Mouse (Mus musculus) midbrain, embryonic 13.5 days (tissue): ENCODE measurements around the gene Kif4. TPM values are rescaled to one million over a fixed set of nuclear protein-coding genes. Genes with fewer than 3 reads are reported as not detected.

ENCODE experiments used
- ATAC-seq: fragments of 200-750 bp; cut with Nextera tagmentation; 2 replicates; pipeline ENCODE4 v1.8.0; 2017; ENCODE audit warnings: mild to moderate bottlenecking, moderate TSS enrichment, moderate library complexity
- H3K27ac ChIP-seq: fragments of 300-500 bp; sonication (generic); 2 replicates; pipeline ENCODE4 v1.5.1; 2015; ENCODE audit warnings: inconsistent platforms, mild to moderate bottlenecking, moderate library complexity
- H3K27me3 ChIP-seq: fragments of 300-500 bp; sonication (generic); 2 replicates; pipeline ENCODE4 v1.6.1; 2015; ENCODE audit warnings: mild to moderate bottlenecking, inconsistent platforms
- H3K36me3 ChIP-seq: fragments of 300-500 bp; sonication (generic); 2 replicates; pipeline ENCODE4 v1.6.1; 2015; ENCODE audit warnings: mild to moderate bottlenecking, inconsistent platforms
- H3K4me1 ChIP-seq: fragments of 300-500 bp; sonication (generic); replicated peaks from 2 replicates; pipeline ENCODE4 v1.6.1; 2015; ENCODE audit warnings: inconsistent platforms
- H3K4me2 ChIP-seq: fragments of 300-500 bp; sonication (generic); replicated peaks from 2 replicates; pipeline ENCODE4 v1.6.1; 2015; ENCODE audit warnings: moderate library complexity, mild to moderate bottlenecking, inconsistent platforms
- H3K4me3 ChIP-seq: fragments of 300-500 bp; sonication (generic); replicated peaks from 2 replicates; pipeline ENCODE4 v1.5.1; 2015; ENCODE audit warnings: mild to moderate bottlenecking, inconsistent platforms
- H3K9ac ChIP-seq: fragments of 300-500 bp; sonication (generic); replicated peaks from 2 replicates; pipeline ENCODE4 v1.6.1; 2015; ENCODE audit warnings: mild to moderate bottlenecking, inconsistent platforms
- H3K9me3 ChIP-seq: fragments of 300-500 bp; sonication (generic); 2 replicates; pipeline ENCODE4 v1.6.1; 2016; ENCODE audit warnings: mild to moderate bottlenecking, inconsistent platforms
- WGBS: fragments of 180-500 bp; shearing (Covaris S2); methylation state at CpG from one replicate; pipeline ENCODE4 v1.1.7; 2015; 5-methylcytosine and 5-hydroxymethylcytosine counted together
- polyA plus RNA-seq: library from polyadenylated mRNA; unstranded; fragments of >200 nt; fragmentation: Nextera tagmentation; extraction: Ambion mirVana; gene quantifications from 2 replicates; pipeline ENCODE4 v1.2.1, GENCODE M21; 2015

The Kif4 gene
- 13.2 and 14.0 TPM in 2 replicates for polyA plus RNA-seq

GRCm38 (mm10) chrX:100625546-100625801, at the start of gene Kif4:
Kif4 (plus strand) TSS chrX:100625737.
- Histone ChIP-seq H3K9me3 (no peaks in the 10 kb centered on the region), H3K4me3 (peak within 1 kb of the TSS; percentile 54), H3K27me3 (no peaks in the 10 kb centered on the region), H3K36me3 (peaks cover 16% of the 10 kb centered on the region), H3K27ac (no peak within 1 kb of the TSS), H3K4me2 (peak within 1 kb of the TSS; percentile 70), H3K9ac (peak within 1 kb of the TSS; percentile 58), H3K4me1 (peaks cover 12% of the 10 kb centered on the region)
- 19% methylated on average over 3 of the region's 3 CpGs for WGBS
- no peak for ATAC-seq

- Histone ChIP-seq H3K36me3 (no peaks in the 10 kb centered on the region), H3K9me3 (no peaks in the 10 kb centered on the region), H3K27me3 (peaks cover 8% of the 10 kb centered on the region; the same call in 1 of the 2 replicates), H3K9ac (no peak within 1 kb of the TSS), H3K4me1 (no peaks in the 10 kb centered on the region), H3K4me3 (no peak within 1 kb of the TSS), H3K27ac (no peak within 1 kb of the TSS), H3K4me2 (no peak within 1 kb of the TSS)
- no peak for ATAC-seq
- 67% methylated on average over 4 of the region's 4 CpGs for WGBS
Observed at GRCm38 (mm10) chrX:100594791-100595190, 30.7 kb upstream of the Kif4 start, which contains the start of gene P2ry4. P2ry4 (minus strand) TSS chrX:100594869.

- no peak overlapping the region for H3K27ac ChIP-seq
- ATAC-seq, result no peak
- H3K4me2 ChIP-seq, result no peak overlapping the region
- H3K27me3 ChIP-seq, result peaks cover 6% of the 10 kb centered on the region; the same call in 1 of the 2 replicates
- no peaks in the 10 kb centered on the region for H3K9me3 ChIP-seq
- H3K4me1 ChIP-seq, result no peaks in the 10 kb centered on the region
- H3K9ac ChIP-seq, result no peak overlapping the region
- no peak overlapping the region for H3K4me3 ChIP-seq
- WGBS, result 31% methylated on average over 5 of the region's 5 CpGs
- no peaks in the 10 kb centered on the region for H3K36me3 ChIP-seq
Observed at GRCm38 (mm10) chrX:100597439-100597838, 28.1 kb upstream of the Kif4 start.

GRCm38 (mm10) chrX:100599755-100600154, 25.8 kb upstream of the Kif4 start:
- Histone ChIP-seq H3K4me2 (no peak overlapping the region), H3K9ac (no peak overlapping the region), H3K36me3 (no peaks in the 10 kb centered on the region), H3K9me3 (no peaks in the 10 kb centered on the region), H3K4me3 (no peak overlapping the region), H3K27ac (no peak overlapping the region), H3K27me3 (no peaks in the 10 kb centered on the region; the same call in 1 of the 2 replicates), H3K4me1 (no peaks in the 10 kb centered on the region)
- 76% methylated on average over 4 of the region's 4 CpGs for WGBS
- ATAC-seq, result no peak

- H3K36me3 ChIP-seq, result no peaks in the 10 kb centered on the region
Observed at GRCm38 (mm10) chrX:100605314-100605713, 20.2 kb upstream of the Kif4 start, which contains the start of gene Arr3. Arr3 (plus strand) TSS chrX:100605497.

GRCm38 (mm10) chrX:100618488-100618887, 7.0 kb upstream of the Kif4 start:
- Histone ChIP-seq H3K4me1 (no peaks in the 10 kb centered on the region), H3K4me2 (no peak overlapping the region), H3K9ac (no peak overlapping the region), H3K9me3 (no peaks in the 10 kb centered on the region), H3K4me3 (no peak overlapping the region), H3K36me3 (peaks cover 13% of the 10 kb centered on the region), H3K27ac (no peak overlapping the region), H3K27me3 (no peaks in the 10 kb centered on the region; the same call in 1 of the 2 replicates)
- no peak for ATAC-seq
- 80% methylated on average over 3 of the region's 3 CpGs for WGBS

More at GRCm38 (mm10) chrX:100605314-100605713, 20.2 kb upstream of the Kif4 start, which contains the start of gene Arr3:
- ATAC-seq, result no peak
- Histone ChIP-seq H3K4me2 (no peak within 1 kb of the TSS), H3K4me3 (no peak within 1 kb of the TSS), H3K9me3 (no peaks in the 10 kb centered on the region), H3K4me1 (no peaks in the 10 kb centered on the region), H3K27ac (no peak within 1 kb of the TSS), H3K9ac (no peak within 1 kb of the TSS), H3K27me3 (no peaks in the 10 kb centered on the region; the same call in 1 of the 2 replicates)
- 48% methylated on average over 1 of the region's 1 CpGs for WGBS

GRCm38 (mm10) chrX:100621366-100621765, 4.2 kb upstream of the Kif4 start:
- no peak overlapping the region for H3K27ac ChIP-seq
- WGBS, result 67% methylated on average over 2 of the region's 2 CpGs

GRCm38 (mm10) chrX:100624242-100624641, 1.3 kb upstream of the Kif4 start:
- H3K9me3 ChIP-seq, result no peaks in the 10 kb centered on the region
- 87% methylated on average over 4 of the region's 4 CpGs for WGBS
- no peak overlapping the region for H3K4me3 ChIP-seq
- peaks cover 16% of the 10 kb centered on the region for H3K36me3 ChIP-seq
- H3K4me1 ChIP-seq, result peaks cover 12% of the 10 kb centered on the region
- H3K4me2 ChIP-seq, result no peak overlapping the region
- no peak overlapping the region for H3K9ac ChIP-seq
- H3K27ac ChIP-seq, result no peak overlapping the region
- no peak for ATAC-seq
- H3K27me3 ChIP-seq, result no peaks in the 10 kb centered on the region; the same call in 1 of the 2 replicates

More at GRCm38 (mm10) chrX:100621366-100621765, 4.2 kb upstream of the Kif4 start:
- ATAC-seq, result no peak
- Histone ChIP-seq H3K4me3 (no peak overlapping the region), H3K4me1 (peaks cover 9% of the 10 kb centered on the region), H3K36me3 (peaks cover 16% of the 10 kb centered on the region), H3K9ac (no peak overlapping the region), H3K4me2 (no peak overlapping the region), H3K27me3 (no peaks in the 10 kb centered on the region; the same call in 1 of the 2 replicates), H3K9me3 (no peaks in the 10 kb centered on the region)

GRCm38 (mm10) chrX:100625146-100625545, 391 bp upstream of the Kif4 start:
- ATAC-seq, result no peak
- Histone ChIP-seq H3K27me3 (no peaks in the 10 kb centered on the region), H3K9ac (peak overlapping the region; percentile 58), H3K27ac (no peak overlapping the region), H3K9me3 (no peaks in the 10 kb centered on the region), H3K36me3 (peaks cover 16% of the 10 kb centered on the region), H3K4me3 (peak overlapping the region; percentile 54), H3K4me2 (peak overlapping the region; percentile 70), H3K4me1 (peaks cover 12% of the 10 kb centered on the region)
- WGBS, result 47% methylated on average over 7 of the region's 7 CpGs

- Histone ChIP-seq H3K27ac (no peak within 1 kb of the TSS), H3K4me1 (peaks cover 12% of the 10 kb centered on the region), H3K9ac (peak within 1 kb of the TSS; percentile 58), H3K27me3 (no peaks in the 10 kb centered on the region), H3K9me3 (no peaks in the 10 kb centered on the region), H3K4me2 (peak within 1 kb of the TSS; percentile 70), H3K4me3 (peak within 1 kb of the TSS; percentile 54), H3K36me3 (peaks cover 16% of the 10 kb centered on the region)
- peak; percentile 100 for ATAC-seq
- WGBS, result 20% methylated on average over 62 of the region's 62 CpGs
Observed at GRCm38 (mm10) chrX:100625802-100626793, 561 bp downstream of the Kif4 start, which contains the start of gene Pdzd11. Pdzd11 (minus strand) TSS chrX:100626568.

- Histone ChIP-seq H3K9ac (no peak overlapping the region), H3K4me2 (no peak overlapping the region), H3K9me3 (no peaks in the 10 kb centered on the region), H3K27ac (no peak overlapping the region), H3K27me3 (no peaks in the 10 kb centered on the region), H3K4me3 (no peak overlapping the region), H3K36me3 (no peaks in the 10 kb centered on the region), H3K4me1 (peaks cover 12% of the 10 kb centered on the region)
- ATAC-seq, result no peak
- WGBS, result 76% methylated on average over 2 of the region's 2 CpGs
Observed at GRCm38 (mm10) chrX:100629076-100629475, 3.5 kb downstream of the Kif4 start.

- Histone ChIP-seq H3K4me3 (no peak overlapping the region), H3K4me2 (no peak overlapping the region), H3K27me3 (0 out of 2 replicates have a peak, but pooled peaks cover 3% of the 10 kb centered on the region), H3K9me3 (no peaks in the 10 kb centered on the region), H3K36me3 (0 out of 2 replicates have a peak, but pooled peaks cover 3% of the 10 kb centered on the region), H3K4me1 (no peaks in the 10 kb centered on the region), H3K27ac (no peak overlapping the region), H3K9ac (no peak overlapping the region)
- WGBS, result 91% methylated on average over 8 of the region's 8 CpGs
- no peak for ATAC-seq
Observed at GRCm38 (mm10) chrX:100638477-100638876, 12.9 kb downstream of the Kif4 start.
